Comparison of ENCODE assay signal across 9 mouse cellular contexts in genomic region chr7:19956341-19956781, GRCm38 (mm10). TPM values are rescaled to one million over a fixed set of nuclear protein-coding genes. Genes with fewer than 3 reads are reported as not detected.
DNase-seq lines count a peak whose midpoint lies in the region; TF ChIP-seq lines count a peak whose summit lies in the region.
"Had no signal": no experiment of that assay in that cellular context is flagged by ENCODE, and none has a peak within 500 bp of the region (broad histone marks: within the 10 kb centered on the region; RNA-seq: fewer than 3 reads in every experiment).

No protein-coding gene starts in this region.

- DNase-seq in fibroblast of lung, adult 2 months (ENCODE audit: low read depth): peak; percentile 77
- DNase-seq in heart, postnatal 36 days: peak; percentile 89 to 96
- peak; percentile 85 to 92 for DNase-seq in layer of hippocampus, adult 2 months (ENCODE audit: low spot score in 2 of 2)
- DNase-seq in lung, postnatal 25 days (ENCODE audit: low spot score): peak; percentile 92
- peak; percentile 41 for DNase-seq in retina, adult 2 months (ENCODE audit: low read depth, low spot score)
- peak; percentile 88 to 89 for DNase-seq in thymus, postnatal 36 days

- H3K4me1 ChIP-seq in E14TG2a.4 (replicated peaks; ENCODE audit: low read depth, low read length): peaks cover 20% of the 10 kb centered on the region
- no peaks in the 10 kb centered on the region; the same call in 1 of the 2 replicates for H3K4me1 ChIP-seq in bone marrow, adult 2 months (ENCODE audit: control insufficient read depth, insufficient read depth, low read length)
- H3K4me1 ChIP-seq: limb, embryonic 12.5 days had no signal

- TF ChIP-seq CTCF in E14TG2a.4 (conservative IDR thresholded peaks at IDR 0.05; ENCODE audit: low read length): peak; percentile 73
- TF ChIP-seq CTCF in bone marrow, adult 2 months (IDR thresholded peaks at IDR 0.05; ENCODE audit: control insufficient read depth, insufficient read depth, low read length): peak; percentile 89
- peak; percentile 87 for TF ChIP-seq CTCF in layer of hippocampus, adult 2 months (conservative IDR thresholded peaks at IDR 0.05)

- no peaks in the 10 kb centered on the region for H3K36me3 ChIP-seq in E14TG2a.4 (ENCODE audit: insufficient read depth, low read length)
- H3K36me3 ChIP-seq: limb, embryonic 12.5 days had no signal

- no peak overlapping the region for H3K4me3 ChIP-seq in E14TG2a.4 (replicated peaks; ENCODE audit: low read length)
- H3K4me3 ChIP-seq in bone marrow, adult 2 months (replicated peaks; ENCODE audit: control insufficient read depth, low read depth, low read length): no peak overlapping the region
- H3K4me3 ChIP-seq in layer of hippocampus, adult 2 months: no peak overlapping the region
- H3K4me3 ChIP-seq: limb, embryonic 12.5 days had no signal

- H3K27me3 ChIP-seq in E14TG2a.4 (ENCODE audit: insufficient read depth, low read length): no peaks in the 10 kb centered on the region
- H3K27me3 ChIP-seq: limb, embryonic 12.5 days had no signal

- TF ChIP-seq POLR2A in bone marrow, adult 2 months (IDR thresholded peaks at IDR 0.05; ENCODE audit: borderline replicate concordance, control insufficient read depth, low read depth, low read length): no peak

- no peaks in the 10 kb centered on the region for H3K9me3 ChIP-seq in E14TG2a.4 (ENCODE audit: low read length)
- H3K9me3 ChIP-seq: limb, embryonic 12.5 days had no signal

- under 1% methylated on average over 7 of the region's 7 CpGs for WGBS in bone marrow, adult 2 months

- H3K27ac ChIP-seq in bone marrow, adult 2 months (ENCODE audit: control insufficient read depth, insufficient read depth, low read depth, low read length, poor library complexity): no peak overlapping the region
- no peak overlapping the region for H3K27ac ChIP-seq in layer of hippocampus, adult 2 months
- H3K27ac ChIP-seq: limb, embryonic 12.5 days had no signal

- intact Hi-C loops in heart, postnatal 36 days (cut with DNase I): loop anchor here (1.0 kb wide), 1 partner anchor 46 kb away; no protein-coding TSS in a partner anchor

RNA-seq across cellular contexts. Expression of gene Igsf23, which starts 5.8 kb away (rescaled TPM):
- 0.52 TPM in 1 of 2 replicates, not detected in the other for polyA plus RNA-seq in bone marrow, adult 2 months (2011; ENCODE audit: insufficient read depth, insufficient read length, low replicate concordance, missing spikeins)
- total RNA-seq in heart, postnatal 36 days (2021): 1 to 10 TPM; 1.4 TPM
- not detected for total RNA-seq in layer of hippocampus, adult 2 months (2021)

RNA-seq across cellular contexts. Expression of gene Ceacam20, which starts 8.9 kb away (rescaled TPM):
- polyA plus RNA-seq in bone marrow, adult 2 months (2011; ENCODE audit: insufficient read depth, insufficient read length, low replicate concordance, missing spikeins): 1.0 TPM in 2 replicates
- not detected for total RNA-seq in heart, postnatal 36 days (2021)
- total RNA-seq in layer of hippocampus, adult 2 months (2021): not detected
- polyA plus RNA-seq: limb, embryonic 12.5 days had no signal

RNA-seq across cellular contexts. Expression of gene Nlrp9b, which starts 34.9 kb away (rescaled TPM):
- not detected in 2 replicates for polyA plus RNA-seq in bone marrow, adult 2 months (2011; ENCODE audit: insufficient read depth, insufficient read length, low replicate concordance, missing spikeins)
- total RNA-seq in heart, postnatal 36 days (2021): not detected
- not detected for total RNA-seq in layer of hippocampus, adult 2 months (2021)
- polyA plus RNA-seq: limb, embryonic 12.5 days had no signal

RNA-seq across cellular contexts. Expression of gene Pvr, which starts 35.4 kb away (rescaled TPM):
- polyA plus RNA-seq in bone marrow, adult 2 months (2011; ENCODE audit: insufficient read depth, insufficient read length, low replicate concordance, missing spikeins): 2.6 and 4.7 TPM in 2 replicates
- 10 to 100 TPM; 19.8 to 25.0 TPM for total RNA-seq in heart, postnatal 36 days (2021)
- total RNA-seq in layer of hippocampus, adult 2 months (2021): 10 to 100 TPM; 13.6 to 16.3 TPM

Comparison
In these comparisons a context has a peak if more than half of its experiments do, and no peak if none do; other contexts are left out.
1. DNase-seq: peak in every context shown above with its lines; median percentile 92 in heart, postnatal 36 days; 92 in lung, postnatal 25 days; 88 in layer of hippocampus, adult 2 months; 88 in thymus, postnatal 36 days; 77 in fibroblast of lung, adult 2 months; 41 in retina, adult 2 months.